8 mouse cellular contexts compared by ENCODE assay signal in the genomic region with DNA sequence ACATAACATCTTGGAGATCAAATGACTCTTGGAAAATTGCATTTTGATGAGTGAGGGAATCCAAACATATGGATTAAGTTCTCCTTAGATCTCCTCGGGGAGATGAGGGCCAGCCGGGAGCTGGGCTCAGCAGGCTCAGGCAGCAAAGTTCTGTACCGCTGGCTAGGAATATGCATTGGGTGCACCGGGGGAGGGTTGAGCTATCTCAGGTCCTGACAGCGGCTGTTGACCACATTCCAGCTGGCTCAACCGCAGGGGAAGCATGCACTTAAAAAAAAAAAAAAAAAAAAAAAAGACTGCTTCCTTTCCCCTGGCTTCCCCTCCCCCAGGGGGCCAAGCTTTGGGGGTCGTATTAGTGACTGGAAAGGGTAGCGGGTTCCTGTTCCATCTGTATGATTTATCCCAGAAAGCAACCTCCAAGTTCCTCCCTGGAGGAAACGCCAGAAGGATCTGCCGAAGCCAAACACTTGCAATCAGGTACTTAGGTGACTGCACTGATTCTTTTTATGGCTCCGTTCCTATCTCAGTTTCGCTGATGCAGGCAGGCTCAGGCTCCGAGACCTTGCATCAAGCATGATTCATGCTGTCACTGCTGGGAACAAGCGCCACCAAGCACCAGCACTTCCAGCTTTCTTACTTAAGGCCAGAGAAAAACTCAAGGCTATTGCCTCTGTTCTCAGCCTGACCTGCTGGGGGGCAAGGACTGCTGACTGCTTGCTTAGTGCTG.
A peak's percentile ranks its signal among the peaks of the same experiment; 100 is the strongest.
DNase-seq lines count a peak whose midpoint lies in the region; ATAC-seq lines count a peak whose summit lies in the region.

No protein-coding gene starts in this region.

- no peak for DNase-seq in kidney, adult 9 months
- peak; percentile 77 for DNase-seq in R1 (ENCODE audit: low read depth, low spot score)
- no peak for DNase-seq in cerebellum, adult 18-20 months
- no peak for DNase-seq in left cerebral cortex, adult 8-10 months (ENCODE audit: low spot score in 2 of 2)
- DNase-seq in layer of hippocampus, adult 8-10 months (ENCODE audit: low spot score in 2 of 2), result no peak

- H3K9me3 ChIP-seq in kidney, embryonic 16.5 days (ENCODE audit: low read length), result peaks cover 12% of the 10 kb centered on the region

- H3K9ac ChIP-seq in kidney, embryonic 16.5 days (replicated peaks; ENCODE audit: low read length), result no peak overlapping the region

- H3K4me3 ChIP-seq in kidney, embryonic 16.5 days (ENCODE audit: low read length), result no peak overlapping the region

- peak overlapping the region; percentile 16 for H3K4me2 ChIP-seq in kidney, embryonic 16.5 days (replicated peaks; ENCODE audit: low read depth, low read length)

- 0 out of 2 replicates have a peak, but pooled peaks cover 9% of the 10 kb centered on the region for H3K27me3 ChIP-seq in kidney, embryonic 16.5 days (ENCODE audit: insufficient read depth, low read length)

- H3K36me3 ChIP-seq in kidney, embryonic 16.5 days (ENCODE audit: insufficient read depth, low read length), result no peaks in the 10 kb centered on the region; the same call in 1 of the 2 replicates

- no peak overlapping the region for H3K27ac ChIP-seq in kidney, embryonic 16.5 days (ENCODE audit: low read length)

- peaks cover 14% of the 10 kb centered on the region for H3K4me1 ChIP-seq in kidney, embryonic 16.5 days (ENCODE audit: insufficient read depth, low read length)

- ATAC-seq in kidney, embryonic 16.5 days (ENCODE audit: low FRiP score, low TSS enrichment), result peak; percentile 51
- peak; percentile 53 for ATAC-seq in granulocyte monocyte progenitor cell, adult 5-6 weeks (replicated peaks; ENCODE audit: poor library complexity, severe bottlenecking)
- peak; percentile 68 for ATAC-seq in megakaryocyte progenitor cell, adult 5-6 weeks (replicated peaks; ENCODE audit: poor library complexity)

- WGBS in kidney, embryonic 16.5 days, result 5% methylated on average over 14 of the region's 14 CpGs
